Comparison of ENCODE assay signal across 9 mouse cellular contexts in genomic region chr11:5892151-5892591, GRCm38 (mm10). TPM values are rescaled to one million over a fixed set of nuclear protein-coding genes. Genes with fewer than 3 reads are reported as not detected.
A peak's percentile ranks its signal among the peaks of the same experiment; 100 is the strongest.
DNase-seq lines count a peak whose midpoint lies in the region; ATAC-seq and TF ChIP-seq lines count a peak whose summit lies in the region.
"Had no signal": no experiment of that assay in that cellular context is flagged by ENCODE, and none has a peak within 500 bp of the region (broad histone marks: within the 10 kb centered on the region; RNA-seq: fewer than 3 reads in every experiment).

No protein-coding gene starts in this region.

- no peaks in the 10 kb centered on the region for H3K9me3 ChIP-seq in midbrain, embryonic 16.5 days (replicated peaks; ENCODE audit: control insufficient read depth, low read length, poor library complexity, severe bottlenecking)
- H3K9me3 ChIP-seq in midbrain, embryonic 15.5 days: no peaks in the 10 kb centered on the region
- H3K9me3 ChIP-seq in kidney, embryonic 16.5 days (ENCODE audit: low read length): no peaks in the 10 kb centered on the region

- 61% methylated on average over 8 of the region's 8 CpGs for WGBS in midbrain, embryonic 16.5 days
- 71% methylated on average over 8 of the region's 8 CpGs for WGBS in midbrain, embryonic 15.5 days
- WGBS in kidney, embryonic 16.5 days: 17% methylated on average over 8 of the region's 8 CpGs

- no peak overlapping the region for H3K4me3 ChIP-seq in midbrain, embryonic 16.5 days (ENCODE audit: low read depth, low read length)
- H3K4me3 ChIP-seq in midbrain, embryonic 15.5 days: no peak overlapping the region
- H3K4me3 ChIP-seq in kidney, embryonic 16.5 days (ENCODE audit: low read length): no peak overlapping the region
- no peak overlapping the region for H3K4me3 ChIP-seq in left cerebral cortex, adult 2 months

- intact Hi-C loops in left cerebral cortex, adult 2 months (cut with DNase I): no loop called here

- H3K4me2 ChIP-seq in midbrain, embryonic 16.5 days (ENCODE audit: low read length): no peak overlapping the region
- H3K4me2 ChIP-seq in midbrain, embryonic 15.5 days: no peak overlapping the region
- H3K4me2 ChIP-seq in kidney, embryonic 16.5 days (replicated peaks; ENCODE audit: low read depth, low read length): no peak overlapping the region

- H3K36me3 ChIP-seq in midbrain, embryonic 16.5 days (ENCODE audit: control insufficient read depth, insufficient read depth, low read length): no peaks in the 10 kb centered on the region
- no peaks in the 10 kb centered on the region for H3K36me3 ChIP-seq in midbrain, embryonic 15.5 days (replicated peaks)
- H3K36me3 ChIP-seq in kidney, embryonic 16.5 days (ENCODE audit: insufficient read depth, low read length): no peaks in the 10 kb centered on the region

- no peaks in the 10 kb centered on the region for H3K4me1 ChIP-seq in midbrain, embryonic 16.5 days (ENCODE audit: control insufficient read depth, insufficient read depth, low read length)
- peaks cover 3% of the 10 kb centered on the region for H3K4me1 ChIP-seq in midbrain, embryonic 15.5 days
- H3K4me1 ChIP-seq in kidney, embryonic 16.5 days (ENCODE audit: insufficient read depth, low read length): peaks cover 39% of the 10 kb centered on the region

- no peak for DNase-seq in thymus, postnatal 0 days (ENCODE audit: low spot score)
- DNase-seq in left cerebral cortex, adult 2 months (ENCODE audit: extremely low spot score in 1 of 2, low spot score in 2 of 2): no peak
- no peak for DNase-seq in thymus, postnatal 4 days

- H3K9ac ChIP-seq in midbrain, embryonic 16.5 days (ENCODE audit: low read depth, low read length): 0 out of 2 replicates have a peak overlapping the region, but pooled peaks have one; percentile 25
- H3K9ac ChIP-seq in midbrain, embryonic 15.5 days: no peak overlapping the region
- no peak overlapping the region for H3K9ac ChIP-seq in kidney, embryonic 16.5 days (replicated peaks; ENCODE audit: low read length)

- no peak overlapping the region for H3K27ac ChIP-seq in midbrain, embryonic 16.5 days (ENCODE audit: low read length)
- no peak overlapping the region for H3K27ac ChIP-seq in midbrain, embryonic 15.5 days
- peak overlapping the region; percentile 69 for H3K27ac ChIP-seq in kidney, embryonic 16.5 days (ENCODE audit: low read length)
- H3K27ac ChIP-seq in left cerebral cortex, adult 2 months: no peak overlapping the region

- no peaks in the 10 kb centered on the region for H3K27me3 ChIP-seq in midbrain, embryonic 16.5 days (ENCODE audit: control insufficient read depth, insufficient read depth, low read depth, low read length)
- no peaks in the 10 kb centered on the region for H3K27me3 ChIP-seq in midbrain, embryonic 15.5 days (replicated peaks)
- no peaks in the 10 kb centered on the region for H3K27me3 ChIP-seq in kidney, embryonic 16.5 days (ENCODE audit: insufficient read depth, low read length)

- ATAC-seq in midbrain, embryonic 16.5 days: no peak
- ATAC-seq in midbrain, embryonic 15.5 days (replicated peaks): no peak
- peak; percentile 83 for ATAC-seq in granulocyte monocyte progenitor cell, adult 5-6 weeks (replicated peaks; ENCODE audit: poor library complexity, severe bottlenecking)
- peak; percentile 91 for ATAC-seq in kidney, embryonic 16.5 days (ENCODE audit: low FRiP score, low TSS enrichment)
- peak; percentile 39; the same call in 1 of the 2 replicates for ATAC-seq in megakaryocyte progenitor cell, adult 5-6 weeks (replicated peaks; ENCODE audit: poor library complexity)

- no peak for TF ChIP-seq CTCF in left cerebral cortex, adult 2 months (IDR thresholded peaks at IDR 0.05)

RNA-seq across cellular contexts. Expression of gene Myl7, which starts 6.4 kb away (rescaled TPM):
- polyA plus RNA-seq in midbrain, embryonic 16.5 days (2015; fragmentation: Nextera tagmentation; extraction: Ambion mirVana): not detected in 2 replicates
- polyA plus RNA-seq in midbrain, embryonic 15.5 days (2015; fragmentation: Nextera tagmentation; extraction: Ambion mirVana): 1.6 TPM in 1 of 2 replicates, not detected in the other
- total RNA-seq in granulocyte monocyte progenitor cell, adult 5-6 weeks (2014; fragmentation: Nextera tagmentation): not detected in 2 replicates
- total RNA-seq in granulocyte monocyte progenitor cell, adult 5-6 weeks (2017): not detected in 2 replicates
- 5.1 and 9.1 TPM in 2 replicates for polyA plus RNA-seq in kidney, embryonic 16.5 days (2015; fragmentation: Nextera tagmentation; extraction: Ambion mirVana)
- not detected in 2 replicates for total RNA-seq in megakaryocyte progenitor cell, adult 5-6 weeks (2015)
- not detected in 2 replicates for total RNA-seq in megakaryocyte progenitor cell, adult 5-6 weeks (2017)
- 6.8 and 7.0 TPM in 2 replicates for polyA plus RNA-seq in thymus, postnatal 0 days (2015; fragmentation: Nextera tagmentation; extraction: Ambion mirVana)
- not detected for total RNA-seq in left cerebral cortex, adult 2 months (2021)
- total RNA-seq: gastrocnemius, adult 8-10 months had no signal

RNA-seq across cellular contexts. Expression of gene Pold2, which starts 14.1 kb away (rescaled TPM):
- 54.0 and 57.4 TPM in 2 replicates for polyA plus RNA-seq in midbrain, embryonic 16.5 days (2015; fragmentation: Nextera tagmentation; extraction: Ambion mirVana)
- polyA plus RNA-seq in midbrain, embryonic 15.5 days (2015; fragmentation: Nextera tagmentation; extraction: Ambion mirVana): 51.0 and 59.6 TPM in 2 replicates
- total RNA-seq in granulocyte monocyte progenitor cell, adult 5-6 weeks (2014; fragmentation: Nextera tagmentation): 84.1 and 88.5 TPM in 2 replicates
- total RNA-seq in granulocyte monocyte progenitor cell, adult 5-6 weeks (2017): 55.8 and 95.4 TPM in 2 replicates
- polyA plus RNA-seq in kidney, embryonic 16.5 days (2015; fragmentation: Nextera tagmentation; extraction: Ambion mirVana): 152 and 155 TPM in 2 replicates
- 63.9 and 65.8 TPM in 2 replicates for total RNA-seq in megakaryocyte progenitor cell, adult 5-6 weeks (2015)
- total RNA-seq in megakaryocyte progenitor cell, adult 5-6 weeks (2017): 48.4 and 52.0 TPM in 2 replicates
- 97.0 and 118 TPM in 2 replicates for polyA plus RNA-seq in thymus, postnatal 0 days (2015; fragmentation: Nextera tagmentation; extraction: Ambion mirVana)
- total RNA-seq in left cerebral cortex, adult 2 months (2021): 10 to 100 TPM; 18.7 to 20.7 TPM

RNA-seq across cellular contexts. Expression of gene Aebp1, which starts 30.4 kb away (rescaled TPM):
- polyA plus RNA-seq in midbrain, embryonic 16.5 days (2015; fragmentation: Nextera tagmentation; extraction: Ambion mirVana): 15.6 and 16.4 TPM in 2 replicates
- polyA plus RNA-seq in midbrain, embryonic 15.5 days (2015; fragmentation: Nextera tagmentation; extraction: Ambion mirVana): 21.9 and 27.7 TPM in 2 replicates
- total RNA-seq in granulocyte monocyte progenitor cell, adult 5-6 weeks (2014; fragmentation: Nextera tagmentation): not detected in 2 replicates
- not detected in 2 replicates for total RNA-seq in granulocyte monocyte progenitor cell, adult 5-6 weeks (2017)
- 59.6 and 61.1 TPM in 2 replicates for polyA plus RNA-seq in kidney, embryonic 16.5 days (2015; fragmentation: Nextera tagmentation; extraction: Ambion mirVana)
- total RNA-seq in megakaryocyte progenitor cell, adult 5-6 weeks (2015): not detected in 2 replicates
- not detected in 2 replicates for total RNA-seq in megakaryocyte progenitor cell, adult 5-6 weeks (2017)
- 4.3 and 4.6 TPM in 2 replicates for polyA plus RNA-seq in thymus, postnatal 0 days (2015; fragmentation: Nextera tagmentation; extraction: Ambion mirVana)
- total RNA-seq in left cerebral cortex, adult 2 months (2021): 10 to 100 TPM; 16.5 to 22.8 TPM

RNA-seq across cellular contexts. Expression of gene Polm, which starts 54.4 kb away (rescaled TPM):
- polyA plus RNA-seq in midbrain, embryonic 16.5 days (2015; fragmentation: Nextera tagmentation; extraction: Ambion mirVana): 8.1 and 8.2 TPM in 2 replicates
- polyA plus RNA-seq in midbrain, embryonic 15.5 days (2015; fragmentation: Nextera tagmentation; extraction: Ambion mirVana): 8.4 and 8.8 TPM in 2 replicates
- total RNA-seq in granulocyte monocyte progenitor cell, adult 5-6 weeks (2014; fragmentation: Nextera tagmentation): 0.73 and 2.3 TPM in 2 replicates
- total RNA-seq in granulocyte monocyte progenitor cell, adult 5-6 weeks (2017): 0.26 TPM in 1 of 2 replicates, not detected in the other
- 9.8 and 11.4 TPM in 2 replicates for polyA plus RNA-seq in kidney, embryonic 16.5 days (2015; fragmentation: Nextera tagmentation; extraction: Ambion mirVana)
- total RNA-seq in megakaryocyte progenitor cell, adult 5-6 weeks (2015): 2.1 and 3.3 TPM in 2 replicates
- total RNA-seq in megakaryocyte progenitor cell, adult 5-6 weeks (2017): 1.3 and 1.4 TPM in 2 replicates
- 8.7 and 9.5 TPM in 2 replicates for polyA plus RNA-seq in thymus, postnatal 0 days (2015; fragmentation: Nextera tagmentation; extraction: Ambion mirVana)
- 10 to 100 TPM in 1 of 2 experiments, 1 to 10 TPM in 1; 8.6 to 10.5 TPM for total RNA-seq in left cerebral cortex, adult 2 months (2021)

RNA-seq across cellular contexts. Expression of gene Gck, which starts 57.7 kb away (rescaled TPM):
- polyA plus RNA-seq in midbrain, embryonic 16.5 days (2015; fragmentation: Nextera tagmentation; extraction: Ambion mirVana): 10.5 and 11.8 TPM in 2 replicates
- 10.0 and 11.2 TPM in 2 replicates for polyA plus RNA-seq in midbrain, embryonic 15.5 days (2015; fragmentation: Nextera tagmentation; extraction: Ambion mirVana)
- total RNA-seq in granulocyte monocyte progenitor cell, adult 5-6 weeks (2014; fragmentation: Nextera tagmentation): not detected in 2 replicates
- not detected in 2 replicates for total RNA-seq in granulocyte monocyte progenitor cell, adult 5-6 weeks (2017)
- polyA plus RNA-seq in kidney, embryonic 16.5 days (2015; fragmentation: Nextera tagmentation; extraction: Ambion mirVana): 1.7 and 2.0 TPM in 2 replicates
- total RNA-seq in megakaryocyte progenitor cell, adult 5-6 weeks (2015): not detected in 2 replicates
- not detected in 2 replicates for total RNA-seq in megakaryocyte progenitor cell, adult 5-6 weeks (2017)
- 1.0 and 1.4 TPM in 2 replicates for polyA plus RNA-seq in thymus, postnatal 0 days (2015; fragmentation: Nextera tagmentation; extraction: Ambion mirVana)
- 1 to 10 TPM; 1.7 to 2.4 TPM for total RNA-seq in left cerebral cortex, adult 2 months (2021)

Comparison
In these comparisons a context has a peak if more than half of its experiments do, and no peak if none do; other contexts are left out.
1. ATAC-seq: peak in granulocyte monocyte progenitor cell, adult 5-6 weeks (single experiment), kidney, embryonic 16.5 days (single experiment) and megakaryocyte progenitor cell, adult 5-6 weeks (single experiment); none in midbrain, embryonic 16.5 days (single experiment) and midbrain, embryonic 15.5 days (single experiment).